10 mouse cellular contexts compared by ENCODE assay signal in the genomic region with DNA sequence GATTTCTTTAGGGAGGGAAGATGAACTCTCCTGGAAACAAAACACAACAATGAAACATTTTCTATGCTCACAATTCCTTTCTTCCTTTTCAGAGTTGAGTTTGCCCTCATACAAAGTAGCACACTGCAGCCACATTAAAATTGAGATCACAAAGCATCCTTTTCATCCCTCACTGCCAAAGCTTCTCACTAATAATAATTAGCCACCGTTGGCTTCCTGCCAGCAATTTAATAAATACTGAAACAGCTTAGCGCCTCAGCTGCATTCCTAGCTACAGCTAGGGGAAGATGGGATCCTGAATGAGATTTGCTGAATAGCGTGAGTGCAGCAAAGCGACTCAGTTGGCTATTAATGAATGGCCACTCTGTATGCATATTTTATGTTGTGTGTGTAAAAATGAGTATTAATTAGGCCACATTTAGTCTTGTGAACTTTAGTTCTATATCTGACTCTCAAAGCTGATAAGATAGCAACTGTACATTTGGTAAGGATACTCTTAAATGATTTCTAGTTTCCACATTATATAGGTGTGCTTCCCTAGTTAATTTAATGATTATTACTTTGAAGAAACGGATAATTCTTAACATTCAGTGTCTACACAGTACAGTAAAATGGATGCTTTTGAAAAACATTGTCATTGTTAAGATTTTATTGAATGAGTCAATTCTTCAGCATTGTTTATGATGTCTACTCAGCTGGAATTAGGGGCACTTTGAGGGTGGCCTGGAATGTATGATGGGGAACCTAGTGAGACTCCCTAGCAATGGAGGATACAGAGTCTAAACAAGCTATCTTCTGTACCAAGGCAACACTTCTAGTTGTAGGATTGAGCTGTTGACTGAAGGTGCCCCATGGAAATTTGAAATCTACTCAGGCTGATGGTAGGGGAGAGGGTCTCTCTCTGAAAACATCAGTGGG.
DNase-seq lines count a peak whose midpoint lies in the region; ATAC-seq lines count a peak whose summit lies in the region.
"Had no signal": no experiment of that assay in that cellular context is flagged by ENCODE, and none has a peak within 500 bp of the region (broad histone marks: within the 10 kb centered on the region; RNA-seq: fewer than 3 reads in every experiment).

No protein-coding gene starts in this region.

- H3K27ac ChIP-seq in hindbrain, embryonic 13.5 days = peak overlapping the region; percentile 26; the same call in 1 of the 2 replicates
- H3K27ac ChIP-seq in midbrain, embryonic 15.5 days = 0 out of 2 replicates have a peak overlapping the region, but pooled peaks have one; percentile 48
- H3K27ac ChIP-seq in kidney, embryonic 15.5 days = no peak overlapping the region
- H3K27ac ChIP-seq: limb, embryonic 13.5 days had no signal

- no peaks in the 10 kb centered on the region for H3K36me3 ChIP-seq in hindbrain, embryonic 13.5 days
- H3K36me3 ChIP-seq in midbrain, embryonic 15.5 days (replicated peaks) = no peaks in the 10 kb centered on the region
- no peaks in the 10 kb centered on the region for H3K36me3 ChIP-seq in kidney, embryonic 15.5 days
- H3K36me3 ChIP-seq: limb, embryonic 13.5 days had no signal

- DNase-seq in brain, adult 2 months (ENCODE audit: low read depth, low spot score) = peak; percentile 58
- DNase-seq in cerebellum, adult 18-20 months = peak; percentile 13 to 23
- DNase-seq in gastrocnemius, postnatal 36 days = no peak
- DNase-seq in gastrocnemius, postnatal 10 days = no peak
- DNase-seq: heart, adult 11 months had no signal

- intact Hi-C loops in gastrocnemius, postnatal 36 days (cut with DNase I) = no loop called here

- H3K4me3 ChIP-seq in hindbrain, embryonic 13.5 days = no peak overlapping the region
- H3K4me3 ChIP-seq in midbrain, embryonic 15.5 days = no peak overlapping the region
- H3K4me3 ChIP-seq in kidney, embryonic 15.5 days (replicated peaks) = no peak overlapping the region
- H3K4me3 ChIP-seq: limb, embryonic 13.5 days had no signal

- H3K9me3 ChIP-seq in hindbrain, embryonic 13.5 days = no peaks in the 10 kb centered on the region
- H3K9me3 ChIP-seq in midbrain, embryonic 15.5 days = no peaks in the 10 kb centered on the region
- H3K9me3 ChIP-seq in kidney, embryonic 15.5 days (replicated peaks) = no peaks in the 10 kb centered on the region
- H3K9me3 ChIP-seq: limb, embryonic 13.5 days had no signal

- ATAC-seq in hindbrain, embryonic 13.5 days (ENCODE audit: low FRiP score) = peak; percentile 91
- peak; percentile 90 for ATAC-seq in midbrain, embryonic 15.5 days (replicated peaks)
- no peak for ATAC-seq in megakaryocyte, adult 5-6 weeks (ENCODE audit: poor library complexity, severe bottlenecking)
- ATAC-seq in kidney, embryonic 15.5 days (replicated peaks; ENCODE audit: low FRiP score) = no peak

- no peaks in the 10 kb centered on the region for H3K27me3 ChIP-seq in hindbrain, embryonic 13.5 days
- H3K27me3 ChIP-seq in midbrain, embryonic 15.5 days (replicated peaks) = no peaks in the 10 kb centered on the region
- H3K27me3 ChIP-seq in kidney, embryonic 15.5 days = no peaks in the 10 kb centered on the region
- H3K27me3 ChIP-seq: limb, embryonic 13.5 days had no signal

- H3K9ac ChIP-seq in hindbrain, embryonic 13.5 days = no peak overlapping the region
- no peak overlapping the region for H3K9ac ChIP-seq in midbrain, embryonic 15.5 days
- H3K9ac ChIP-seq in kidney, embryonic 15.5 days = no peak overlapping the region
- H3K9ac ChIP-seq: limb, embryonic 13.5 days had no signal

- H3K4me2 ChIP-seq in hindbrain, embryonic 13.5 days = no peak overlapping the region
- no peak overlapping the region for H3K4me2 ChIP-seq in midbrain, embryonic 15.5 days
- no peak overlapping the region for H3K4me2 ChIP-seq in kidney, embryonic 15.5 days
- H3K4me2 ChIP-seq: limb, embryonic 13.5 days had no signal

- H3K4me1 ChIP-seq in hindbrain, embryonic 13.5 days (replicated peaks) = 0 out of 2 replicates have a peak, but pooled peaks cover 7% of the 10 kb centered on the region
- peaks cover 4% of the 10 kb centered on the region for H3K4me1 ChIP-seq in midbrain, embryonic 15.5 days
- H3K4me1 ChIP-seq in kidney, embryonic 15.5 days = no peaks in the 10 kb centered on the region
- H3K4me1 ChIP-seq: limb, embryonic 13.5 days had no signal

- WGBS in hindbrain, embryonic 13.5 days = 36% methylated on average over 5 of the region's 5 CpGs
- 12% methylated on average over 5 of the region's 5 CpGs for WGBS in midbrain, embryonic 15.5 days
- 72% methylated on average over 5 of the region's 5 CpGs for WGBS in kidney, embryonic 15.5 days

Comparison
In these comparisons a context has a peak if more than half of its experiments do, and no peak if none do; other contexts are left out.
1. DNase-seq: peak in brain, adult 2 months (single experiment) and cerebellum, adult 18-20 months (2 of 2); none in gastrocnemius, postnatal 36 days (0 of 2) and gastrocnemius, postnatal 10 days (single experiment).
2. ATAC-seq: peak in hindbrain, embryonic 13.5 days (single experiment) and midbrain, embryonic 15.5 days (single experiment); none in megakaryocyte, adult 5-6 weeks (single experiment) and kidney, embryonic 15.5 days (single experiment).